ENCODE assay signal across 24 mouse cellular contexts in genomic region chr4:99328306-99328705, GRCm38 (mm10). TPM values are rescaled to one million over a fixed set of nuclear protein-coding genes. Genes with fewer than 3 reads are reported as not detected.
A peak's percentile ranks its signal among the peaks of the same experiment; 100 is the strongest.
DNase-seq lines count a peak whose midpoint lies in the region; ATAC-seq and TF ChIP-seq lines count a peak whose summit lies in the region.
"Had no signal": no experiment of that assay in that cellular context is flagged by ENCODE, and none has a peak within 500 bp of the region (broad histone marks: within the 10 kb centered on the region; RNA-seq: fewer than 3 reads in every experiment).

No protein-coding gene starts in this region.

- no peak overlapping the region for H3K9ac ChIP-seq in heart, embryonic 16.5 days (ENCODE audit: low read length)
- no peak overlapping the region for H3K9ac ChIP-seq in heart, adult 2 months (ENCODE audit: low read depth, low read length)

- H3K9me3 ChIP-seq in heart, embryonic 10.5 days = no peaks in the 10 kb centered on the region
- no peaks in the 10 kb centered on the region for H3K9me3 ChIP-seq in heart, embryonic 16.5 days (replicated peaks; ENCODE audit: control insufficient read depth, low read length)

- 0 out of 2 replicates have a peak, but pooled peaks have one; percentile 41 for ATAC-seq in heart, embryonic 16.5 days (replicated peaks; ENCODE audit: extremely low read depth, insufficient read depth, low FRiP score)
- ATAC-seq: activated CD4-positive, CD25-positive, alpha-beta regulatory T cell, adult 4 months; CD4-positive, CD25-positive, alpha-beta regulatory T cell, adult 4 months; Patski had no signal

- H3K27me3 ChIP-seq in heart, embryonic 10.5 days (ENCODE audit: insufficient read depth, poor library complexity, severe bottlenecking) = no peaks in the 10 kb centered on the region
- H3K27me3 ChIP-seq in heart, embryonic 16.5 days (ENCODE audit: control insufficient read depth, insufficient read depth, low read length) = no peaks in the 10 kb centered on the region
- H3K27me3 ChIP-seq in heart, adult 2 months (ENCODE audit: control insufficient read depth, insufficient read depth, low read length) = no peaks in the 10 kb centered on the region
- H3K27me3 ChIP-seq: CH12.LX, Patski had no signal

- 37% methylated on average over 3 of the region's 3 CpGs for WGBS in heart, embryonic 10.5 days
- 29% methylated on average over 3 of the region's 3 CpGs for WGBS in heart, embryonic 16.5 days
- 32% methylated on average over 3 of the region's 3 CpGs for WGBS in heart, adult 2 months

- intact Hi-C loops in heart, postnatal 25 days (cut with DNase I) = no loop called here
- intact Hi-C loops in heart, postnatal 10 days (cut with DNase I) = no loop called here
- intact Hi-C loops in heart, adult 2 months (cut with DNase I) = no loop called here

- peaks cover 9% of the 10 kb centered on the region; the same call in 1 of the 2 replicates for H3K4me1 ChIP-seq in heart, embryonic 10.5 days
- H3K4me1 ChIP-seq in heart, embryonic 16.5 days (ENCODE audit: control insufficient read depth, insufficient read depth, low read length) = no peaks in the 10 kb centered on the region; the same call in none of the 2 replicates
- no peaks in the 10 kb centered on the region for H3K4me1 ChIP-seq in heart, adult 2 months (ENCODE audit: control insufficient read depth, insufficient read depth, low read length)

- no peak overlapping the region for H3K4me3 ChIP-seq in heart, embryonic 10.5 days
- H3K4me3 ChIP-seq in heart, embryonic 16.5 days (ENCODE audit: low read length) = no peak overlapping the region
- no peak overlapping the region for H3K4me3 ChIP-seq in heart, adult 2 months

- no peak for TF ChIP-seq POLR2A in heart, adult 2 months (IDR thresholded peaks at IDR 0.05; ENCODE audit: insufficient read depth, low read depth, low read length)

- no peaks in the 10 kb centered on the region for H3K36me3 ChIP-seq in heart, embryonic 10.5 days
- H3K36me3 ChIP-seq in heart, embryonic 16.5 days (ENCODE audit: control insufficient read depth, insufficient read depth) = no peaks in the 10 kb centered on the region
- no peaks in the 10 kb centered on the region for H3K36me3 ChIP-seq in heart, adult 2 months (ENCODE audit: control insufficient read depth, insufficient read depth, low read length)
- H3K36me3 ChIP-seq: G1E had no signal

- H3K27ac ChIP-seq in heart, embryonic 10.5 days = no peak overlapping the region
- H3K27ac ChIP-seq in heart, embryonic 16.5 days (ENCODE audit: low read length) = no peak overlapping the region
- no peak overlapping the region for H3K27ac ChIP-seq in heart, adult 2 months

- TF ChIP-seq CTCF in heart, adult 2 months (IDR thresholded peaks at IDR 0.05) = no peak

- no peaks in the 10 kb centered on the region for H3K79me2 ChIP-seq in heart, adult 2 months (replicated peaks; ENCODE audit: control insufficient read depth, insufficient read depth, low read length)

- H3K4me2 ChIP-seq in heart, embryonic 16.5 days (ENCODE audit: low read depth, low read length) = no peak overlapping the region

- peak; percentile 77 for DNase-seq in heart, adult 11 months
- DNase-seq in heart, postnatal 25 days (ENCODE audit: low spot score) = no peak
- peak; percentile 74 for DNase-seq in heart, embryonic 10.5 days (ENCODE audit: low spot score)
- no peak for DNase-seq in heart, postnatal 10 days
- DNase-seq in heart, adult 2 months = no peak
- DNase-seq: adrenal gland, adult 2 months; adrenal gland, adult 8-10 months; adrenal gland, postnatal 10 days; adrenal gland, postnatal 14 days; adrenal gland, postnatal 25 days; adrenal gland, postnatal 36 days; B cell, adult 2 months; cerebellum, adult 11 months; cerebellum, adult 11-12 months; cerebellum, adult 18-20 months had no signal

- TF ChIP-seq EP300 in heart, adult 2 months (IDR thresholded peaks at IDR 0.05; ENCODE audit: insufficient read depth, low read depth, low read length) = no peak

RNA-seq across cellular contexts. Expression of gene Gm12689, which starts 32.6 kb away (rescaled TPM):
- total RNA-seq in heart, postnatal 25 days (2021) = not detected
- 0.09 and 0.34 TPM in 2 replicates for polyA plus RNA-seq in heart, embryonic 10.5 days (2016; fragmentation: Nextera tagmentation; extraction: Ambion mirVana)
- not detected for total RNA-seq in heart, postnatal 10 days (2021)
- polyA plus RNA-seq in heart, embryonic 16.5 days (2015; fragmentation: Nextera tagmentation; extraction: Ambion mirVana) = 0.14 TPM in 1 of 2 replicates, not detected in the other
- total RNA-seq in heart, adult 2 months (2021) = under 1 TPM in 1 of 2 experiments, not detected in 1; 0.16 TPM
- 0.21 and 0.23 TPM in 2 replicates for polyA plus RNA-seq in heart, adult 2 months (2012; rRNA removed)
- total RNA-seq: adrenal gland, adult 18-20 months; adrenal gland, postnatal 14 days; CH12.LX; ES-E14; G1E; MEL had no signal
- polyA plus RNA-seq: activated CD4-positive, CD25-positive, alpha-beta regulatory T cell, adult 4 months; G1E; Patski had no signal

Comparison
In these comparisons a context has a peak if more than half of its experiments do, and no peak if none do; other contexts are left out.
1. DNase-seq: peak in heart, adult 11 months (single experiment) and heart, embryonic 10.5 days (single experiment); none in heart, postnatal 25 days (single experiment), heart, postnatal 10 days (0 of 2) and heart, adult 2 months (0 of 2).